ENCODE assay signal across 26 mouse cellular contexts in the genomic region with DNA sequence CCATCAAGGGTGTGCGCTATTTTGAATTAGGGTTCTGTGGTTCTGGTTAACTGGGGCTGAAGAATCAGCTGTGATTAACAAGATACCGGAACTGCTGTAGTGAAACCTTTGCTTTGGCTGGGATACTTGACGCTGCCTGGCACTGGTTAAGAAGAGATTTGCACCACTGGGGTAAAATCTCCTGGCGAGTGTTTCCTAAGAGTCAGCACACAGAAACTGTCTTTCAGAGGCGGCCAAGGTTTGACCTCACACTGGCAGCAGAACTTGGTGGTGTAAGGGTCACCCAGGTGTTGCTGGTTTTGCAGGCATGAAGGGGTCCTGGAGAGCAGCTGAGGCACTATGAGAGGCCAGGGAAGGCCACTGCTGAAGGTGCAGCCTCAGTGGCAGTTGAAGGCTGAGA.
"Had no signal": no experiment of that assay in that cellular context is flagged by ENCODE, and none has a peak within 500 bp of the region (broad histone marks: within the 10 kb centered on the region; RNA-seq: fewer than 3 reads in every experiment).

No protein-coding gene starts in this region.

- H3K9me3 ChIP-seq: heart, embryonic 13.5 days; heart, embryonic 15.5 days; hindbrain, embryonic 13.5 days; hindbrain, embryonic 15.5 days; intestine, embryonic 15.5 days; limb, embryonic 13.5 days; limb, embryonic 15.5 days had no signal

- DNase-seq: gastrocnemius, postnatal 14 days; gastrocnemius, postnatal 36 days; heart, adult 11 months; heart, adult 2 months; heart, postnatal 14 days; heart, postnatal 36 days; kidney, adult 18-20 months; kidney, adult 8-10 months; kidney, postnatal 10 days; kidney, postnatal 25 days; kidney, postnatal 4 days; lung, adult 18-20 months had no signal

- H3K4me1 ChIP-seq: heart, embryonic 13.5 days; heart, embryonic 15.5 days; intestine, embryonic 15.5 days; limb, embryonic 13.5 days; limb, embryonic 15.5 days had no signal

- H3K9ac ChIP-seq: heart, embryonic 13.5 days; heart, embryonic 15.5 days; hindbrain, embryonic 13.5 days; hindbrain, embryonic 15.5 days; intestine, embryonic 15.5 days; limb, embryonic 13.5 days; limb, embryonic 15.5 days; liver, embryonic 14.5 days had no signal

- ATAC-seq: hindbrain, postnatal 0 days; intestine, embryonic 15.5 days; intestine, postnatal 0 days had no signal

- H3K27ac ChIP-seq: heart, adult 2 months; heart, embryonic 13.5 days; heart, embryonic 15.5 days; hindbrain, embryonic 13.5 days; hindbrain, embryonic 15.5 days; hindbrain, postnatal 0 days; intestine, embryonic 15.5 days; layer of hippocampus, adult 2 months; left cerebral cortex, adult 2 months; limb, embryonic 13.5 days; limb, embryonic 15.5 days; liver, embryonic 14.5 days had no signal

- H3K36me3 ChIP-seq: heart, embryonic 13.5 days; heart, embryonic 15.5 days; hindbrain, embryonic 15.5 days; intestine, embryonic 15.5 days; limb, embryonic 13.5 days; limb, embryonic 15.5 days had no signal

- H3K27me3 ChIP-seq: heart, embryonic 13.5 days; heart, embryonic 15.5 days; hindbrain, embryonic 13.5 days; hindbrain, embryonic 15.5 days; intestine, embryonic 15.5 days; limb, embryonic 13.5 days; limb, embryonic 15.5 days had no signal

- H3K4me2 ChIP-seq: heart, embryonic 11.5 days; heart, embryonic 13.5 days; heart, embryonic 15.5 days; hindbrain, embryonic 13.5 days; hindbrain, embryonic 15.5 days; intestine, embryonic 15.5 days; limb, embryonic 13.5 days; limb, embryonic 15.5 days; liver, embryonic 11.5 days had no signal

- H3K4me3 ChIP-seq: heart, adult 2 months; heart, embryonic 13.5 days; heart, embryonic 15.5 days; hindbrain, embryonic 13.5 days; hindbrain, embryonic 15.5 days; intestine, embryonic 15.5 days; layer of hippocampus, adult 2 months; left cerebral cortex, adult 2 months; limb, embryonic 13.5 days; limb, embryonic 15.5 days had no signal
